Mouse (Mus musculus) frontal cortex, postnatal 36 days (tissue): ENCODE results near the gene Pacsin1.

Experiments
- DNase-seq, 2 experiments: peaks; one replicate each; pipeline ENCODE4 v3.0.0; 2022; ENCODE audit warnings: low spot score in 2 of 2

Pacsin1 gene

DNA sequence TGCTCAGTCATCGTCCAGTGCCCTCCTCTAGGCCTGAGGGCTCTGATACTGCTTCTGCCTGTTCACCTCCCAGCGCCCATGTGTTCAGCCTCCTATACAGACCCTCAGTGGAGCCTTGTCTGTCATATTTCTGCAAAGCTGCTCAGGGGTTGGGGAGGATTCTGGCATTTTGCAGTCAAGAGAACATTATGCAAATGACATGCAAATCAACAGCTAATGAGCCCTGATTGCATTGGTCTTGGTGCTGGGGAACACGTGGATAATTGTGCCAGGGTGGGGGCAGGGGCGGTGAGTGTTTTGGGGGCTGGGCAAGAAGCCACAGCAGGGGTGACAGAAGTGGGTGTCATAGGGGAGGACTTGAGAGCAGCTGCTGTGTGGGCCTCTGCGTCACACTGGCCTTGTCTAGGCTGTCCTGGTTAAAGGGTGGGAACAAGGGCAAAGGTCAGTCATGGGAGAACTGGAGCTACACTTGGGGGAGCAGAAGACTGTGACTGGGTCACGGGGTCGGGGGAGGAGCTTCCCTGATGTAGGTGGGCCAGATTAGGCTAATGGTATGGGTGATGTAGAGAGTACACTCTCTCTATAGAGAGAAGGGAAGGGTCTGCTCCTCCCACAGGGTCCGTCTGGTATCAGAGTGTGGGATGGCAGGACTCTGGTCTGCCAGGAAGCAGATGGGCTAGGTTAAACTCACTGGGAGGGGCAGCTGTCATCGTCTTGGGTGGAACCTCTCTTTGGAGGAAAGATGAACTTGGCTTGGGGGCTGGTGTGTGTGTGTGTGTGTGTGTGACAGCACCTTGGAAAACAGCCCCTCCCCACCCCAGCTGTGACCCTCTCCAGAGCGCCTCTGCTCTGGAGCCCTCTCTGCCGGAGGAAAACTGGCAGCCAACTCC lies 23.9 kb downstream of the Pacsin1 start:
- no peak for DNase-seq

DNA sequence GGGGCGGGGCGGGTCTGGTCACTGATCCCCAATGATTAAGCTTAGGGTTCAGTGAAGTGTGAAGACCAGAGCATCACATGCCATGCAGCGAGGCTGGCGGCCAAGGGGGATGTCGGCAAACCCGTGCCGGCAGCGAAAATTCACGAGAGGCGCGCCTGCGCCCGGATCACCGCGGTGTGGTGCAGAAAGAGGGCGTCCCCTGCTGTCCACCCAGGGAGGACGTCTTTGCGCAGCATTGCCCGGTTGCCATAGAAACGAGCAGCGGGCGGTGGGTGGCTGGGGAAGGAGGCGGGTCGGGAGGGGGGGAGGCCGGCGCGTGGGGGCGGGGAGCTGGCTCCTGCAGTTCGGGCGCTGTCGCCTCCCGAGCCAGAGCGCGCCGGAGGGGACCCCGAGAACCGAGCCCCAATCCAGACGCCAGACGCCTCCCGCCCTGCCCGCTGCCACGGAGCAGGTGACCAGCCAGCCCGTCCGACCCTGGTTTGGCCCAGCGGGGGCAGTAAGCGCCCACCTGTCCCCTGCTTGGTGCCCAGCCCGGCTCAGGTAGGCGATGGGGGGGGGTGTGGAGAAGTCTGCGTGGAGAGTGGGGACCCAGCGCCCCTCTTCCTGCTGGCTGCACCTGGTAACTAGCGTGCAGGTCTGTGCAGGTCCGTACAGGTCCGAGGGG lies 29.7 kb downstream of the Pacsin1 start:
- peak; percentile 82 to 87 for DNase-seq

DNA sequence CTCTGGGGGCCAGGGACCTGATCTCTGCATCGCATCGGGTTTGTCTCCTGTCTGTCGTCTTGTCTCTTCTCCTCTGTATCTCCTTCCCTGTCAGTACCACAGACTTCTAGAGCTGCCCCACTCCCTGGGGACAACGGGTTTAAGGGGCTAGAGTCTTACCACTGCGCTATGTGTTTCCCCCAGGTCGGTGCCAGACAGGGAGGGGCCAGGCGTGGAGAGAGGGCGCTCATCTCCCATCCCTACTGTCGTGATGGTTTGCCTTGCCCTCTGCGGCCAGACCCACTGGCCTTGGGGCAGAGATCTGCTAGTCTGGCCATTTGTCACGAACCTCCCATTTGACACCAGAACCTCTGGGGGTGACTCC lies 30.2 kb downstream of the Pacsin1 start:
- DNase-seq: no peak

DNA sequence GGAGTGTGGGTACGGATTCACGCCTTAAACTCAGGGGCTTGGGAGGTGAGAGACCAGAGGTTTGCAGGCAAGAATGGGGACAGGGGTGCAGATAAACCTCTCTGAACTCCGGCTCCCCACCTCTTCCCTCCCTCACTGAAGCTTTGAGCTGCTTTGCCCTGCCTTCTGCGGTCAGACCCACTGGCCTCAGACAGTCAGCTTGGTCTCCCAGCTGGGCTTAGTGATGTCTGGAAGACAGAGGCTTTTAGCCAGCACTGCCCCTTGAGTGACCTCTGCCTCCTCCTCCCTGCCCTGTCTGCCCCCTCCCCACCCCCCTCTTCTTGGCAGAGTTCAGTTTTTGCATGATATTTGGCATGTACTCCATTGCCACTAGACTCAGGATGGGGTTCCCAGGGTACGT lies 31.1 kb downstream of the Pacsin1 start:
- DNase-seq: no peak

DNA sequence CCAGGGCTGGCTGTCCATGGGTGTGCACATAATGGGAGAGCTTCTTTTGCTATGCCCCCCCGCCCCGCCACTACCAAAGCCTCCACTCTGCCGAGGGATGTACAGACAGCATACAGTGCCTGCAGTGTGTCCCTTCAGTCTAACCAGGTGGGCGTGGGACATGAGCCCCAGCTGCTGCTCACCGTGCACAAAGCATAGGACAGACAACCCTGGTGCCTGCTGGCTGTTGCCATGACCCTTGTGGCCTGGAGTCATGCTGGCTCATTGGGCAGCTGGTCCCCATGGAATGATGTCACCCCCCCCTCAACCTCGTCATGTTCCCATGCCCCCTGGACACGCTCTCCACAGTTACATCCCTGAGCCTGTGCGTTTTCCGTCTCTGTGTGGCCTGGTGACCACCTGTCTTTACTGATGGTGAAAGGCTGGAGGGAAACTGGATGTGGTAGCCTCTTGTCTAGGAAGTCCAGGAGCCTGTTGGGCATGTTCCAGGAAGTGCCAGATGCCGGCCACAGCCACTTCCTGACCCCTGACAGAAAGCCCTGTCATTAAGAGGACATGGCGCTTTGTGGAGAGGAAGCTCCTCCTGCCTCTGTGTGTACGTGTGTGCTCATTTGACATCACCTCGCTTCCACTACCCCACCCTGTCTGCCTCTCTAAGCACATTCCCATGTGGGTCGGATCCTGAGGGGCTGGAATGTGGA lies 35.8 kb downstream of the Pacsin1 start:
- DNase-seq: no peak

DNA sequence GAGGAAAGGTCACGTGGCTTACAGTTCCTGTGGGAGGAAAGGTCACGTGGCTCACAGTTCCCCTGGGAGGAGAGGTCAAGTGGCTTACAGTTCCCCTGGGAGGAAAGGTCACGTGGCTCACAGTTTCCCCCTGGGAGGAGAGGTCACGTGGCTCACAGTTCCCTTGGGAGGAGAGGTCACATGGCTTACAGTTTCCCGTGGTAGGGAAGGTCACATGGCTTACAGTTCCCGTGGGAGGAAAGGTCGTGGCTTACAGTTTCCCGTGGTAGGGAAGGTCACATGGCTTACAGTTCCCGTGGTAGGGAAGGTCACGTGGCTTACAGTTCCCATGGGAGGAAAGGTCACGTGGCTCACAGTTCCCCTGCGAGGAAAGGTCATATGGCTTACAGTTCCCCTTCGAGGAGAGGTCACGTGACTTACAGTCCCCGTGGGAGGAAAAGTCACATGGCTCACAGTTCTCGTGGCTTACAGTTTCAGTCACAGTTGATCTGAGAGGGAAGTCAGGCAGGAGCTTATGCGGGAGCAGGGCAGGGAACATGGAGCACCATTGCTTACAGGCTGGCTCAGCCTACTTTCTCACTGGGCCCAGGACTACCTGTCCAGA lies 44.4 kb downstream of the Pacsin1 start:
- DNase-seq: no peak

DNA sequence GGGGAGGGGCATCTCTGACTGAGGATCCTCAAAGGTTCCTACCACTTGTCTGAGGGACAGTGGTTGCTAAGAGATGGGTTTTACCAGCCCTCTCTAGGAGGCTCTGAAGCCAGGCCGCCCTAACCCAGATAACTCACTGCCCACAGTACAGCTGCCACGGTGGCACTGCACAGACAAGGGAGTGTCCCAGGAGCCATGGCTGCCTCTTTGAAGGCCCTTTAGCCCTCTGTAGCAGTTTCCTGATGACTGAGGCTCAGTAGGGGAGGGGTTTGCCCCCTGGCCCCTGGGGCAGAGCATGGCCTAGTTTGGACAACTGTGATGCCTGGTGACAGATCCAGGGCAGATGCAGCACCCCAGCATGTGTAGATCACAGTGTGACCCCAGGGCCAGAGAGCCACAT lies 45.5 kb downstream of the Pacsin1 start:
- DNase-seq: no peak

DNA sequence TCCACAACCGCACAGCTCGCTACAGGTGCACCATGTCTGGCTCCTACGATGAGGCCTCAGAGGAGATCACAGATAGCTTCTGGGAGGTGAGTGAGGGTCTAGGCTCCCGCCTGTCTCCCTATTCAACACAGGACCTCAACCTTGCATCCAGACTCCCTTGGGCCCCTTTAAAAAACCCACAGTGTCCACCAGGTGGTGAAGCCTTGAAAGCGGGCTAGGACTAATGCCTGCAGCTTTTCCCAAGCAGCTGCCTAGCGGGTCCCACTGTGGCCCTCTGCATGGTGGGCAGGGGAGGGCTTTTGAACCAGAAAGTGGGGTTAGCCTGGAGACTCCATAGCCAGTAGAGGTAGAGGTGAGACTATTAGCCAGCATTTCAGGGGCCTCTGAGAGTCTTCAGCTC lies 46.5 kb downstream of the Pacsin1 start:
- DNase-seq: no peak

DNA sequence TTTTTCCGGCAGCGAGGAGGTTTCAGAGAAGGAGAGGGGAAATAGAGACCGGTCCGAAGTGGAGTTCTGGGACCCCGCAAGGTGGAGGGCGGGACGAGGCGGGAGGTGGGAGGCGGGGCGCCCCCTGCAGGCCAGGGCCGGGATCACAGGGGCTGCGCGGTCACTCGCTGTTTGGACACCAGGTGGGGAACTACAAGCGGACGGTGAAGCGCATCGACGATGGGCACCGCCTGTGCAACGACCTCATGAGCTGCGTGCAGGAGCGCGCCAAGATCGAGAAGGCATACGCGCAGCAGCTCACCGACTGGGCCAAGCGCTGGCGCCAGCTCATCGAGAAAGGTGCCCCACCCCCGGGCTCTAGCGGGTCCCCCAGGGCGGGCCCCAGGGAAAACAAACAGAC lies 47.2 kb downstream of the Pacsin1 start:
- DNase-seq: no peak

DNA sequence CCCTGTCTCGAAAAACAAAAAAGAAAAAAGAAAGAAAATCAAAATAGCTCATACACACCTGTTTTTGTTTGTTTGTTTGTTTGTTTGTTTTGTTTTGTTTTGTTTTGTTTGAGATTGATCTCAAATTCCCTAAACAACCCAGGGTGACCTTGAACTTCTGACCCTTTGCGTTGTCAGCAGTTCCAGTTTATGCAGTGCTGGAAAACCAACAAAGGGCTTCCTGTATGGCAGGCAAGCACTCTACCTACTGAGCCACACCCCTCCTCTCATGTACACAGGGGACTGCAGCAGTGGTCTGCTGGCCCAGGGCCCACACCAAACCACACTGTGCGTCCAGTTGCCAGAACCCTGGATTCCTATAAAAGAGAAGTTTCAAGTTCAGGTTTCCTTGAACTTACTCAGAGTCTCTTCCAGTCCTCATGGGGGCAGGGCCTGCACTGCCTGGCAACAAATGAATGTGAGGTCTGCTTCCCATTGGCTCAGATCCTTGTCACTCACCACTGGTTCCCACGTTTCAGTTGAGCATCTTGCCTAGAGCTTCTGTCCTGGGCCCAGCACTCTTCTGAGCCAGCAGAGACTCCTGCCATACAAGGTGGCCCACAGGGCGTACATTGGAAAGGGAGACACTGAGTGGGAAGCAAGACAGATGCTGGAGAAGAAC lies 48.8 kb downstream of the Pacsin1 start:
- no peak for DNase-seq

DNA sequence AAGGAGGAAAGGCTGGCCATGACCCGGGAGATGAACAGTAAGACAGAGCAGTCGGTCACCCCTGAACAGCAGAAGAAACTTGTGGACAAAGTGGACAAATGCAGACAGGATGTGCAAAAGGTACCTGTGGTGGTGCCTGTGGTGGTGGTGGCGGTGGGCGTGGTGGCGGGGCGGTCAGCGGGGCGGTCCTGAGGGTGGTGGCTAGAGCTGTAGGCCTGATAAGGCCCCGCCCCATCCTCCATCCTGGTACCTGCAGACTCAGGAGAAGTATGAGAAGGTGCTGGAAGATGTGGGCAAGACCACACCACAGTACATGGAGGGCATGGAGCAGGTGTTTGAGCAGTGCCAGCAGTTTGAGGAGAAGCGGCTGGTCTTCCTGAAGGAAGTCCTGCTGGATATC lies 50.4 kb downstream of the Pacsin1 start:
- no peak for DNase-seq

DNA sequence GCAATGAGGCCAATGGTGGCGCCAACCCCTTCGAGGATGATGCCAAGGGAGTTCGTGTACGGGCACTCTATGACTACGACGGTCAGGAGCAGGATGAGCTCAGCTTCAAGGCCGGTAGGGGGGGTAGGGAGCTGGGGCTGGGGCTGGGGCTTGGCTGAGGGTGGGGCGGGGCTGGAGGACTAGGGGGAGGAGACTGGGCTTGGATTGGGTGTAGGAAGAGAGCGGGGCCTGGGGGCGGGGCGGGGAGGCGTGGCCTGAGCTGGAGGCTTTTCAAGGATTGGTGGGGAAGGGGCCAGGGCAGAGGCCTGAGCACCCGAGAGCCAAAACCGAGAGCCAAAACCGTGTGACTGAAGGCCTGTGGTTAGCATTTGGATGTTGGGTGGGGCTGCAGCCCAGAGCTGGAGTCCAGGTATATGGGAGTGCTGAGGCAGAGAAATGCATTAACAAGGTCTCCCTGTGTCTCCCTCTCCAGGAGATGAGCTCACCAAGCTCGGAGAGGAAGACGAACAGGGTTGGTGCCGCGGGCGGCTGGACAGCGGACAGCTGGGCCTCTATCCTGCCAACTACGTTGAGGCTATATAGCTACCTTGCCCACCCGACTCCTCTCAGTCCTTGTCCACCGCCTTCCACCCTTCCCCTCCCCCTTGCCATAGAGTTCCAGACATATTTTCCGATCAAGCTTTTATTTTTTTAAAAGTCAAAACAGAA lies 52.8 kb downstream of the Pacsin1 start:
- no peak for DNase-seq

DNA sequence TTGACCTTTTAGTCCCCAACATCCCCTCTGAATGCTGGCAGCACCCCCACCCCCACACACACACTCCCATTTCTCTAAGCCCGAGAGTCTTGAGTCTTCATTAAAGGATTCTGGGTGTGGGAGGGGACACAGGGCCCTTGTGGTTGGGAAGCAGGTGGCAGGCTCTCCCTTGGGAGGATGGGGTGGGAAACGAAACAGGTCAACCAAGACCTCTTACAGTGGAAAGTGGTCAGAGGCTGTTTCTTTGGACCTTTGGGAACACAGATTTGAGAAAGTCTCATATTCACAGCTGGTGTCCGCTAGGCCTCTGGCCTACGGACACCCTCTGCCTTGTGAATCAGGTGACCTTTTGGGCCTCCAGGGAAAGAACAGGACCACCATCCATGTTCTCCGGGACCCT lies 54.3 kb downstream of the Pacsin1 start:
- no peak for DNase-seq

DNA sequence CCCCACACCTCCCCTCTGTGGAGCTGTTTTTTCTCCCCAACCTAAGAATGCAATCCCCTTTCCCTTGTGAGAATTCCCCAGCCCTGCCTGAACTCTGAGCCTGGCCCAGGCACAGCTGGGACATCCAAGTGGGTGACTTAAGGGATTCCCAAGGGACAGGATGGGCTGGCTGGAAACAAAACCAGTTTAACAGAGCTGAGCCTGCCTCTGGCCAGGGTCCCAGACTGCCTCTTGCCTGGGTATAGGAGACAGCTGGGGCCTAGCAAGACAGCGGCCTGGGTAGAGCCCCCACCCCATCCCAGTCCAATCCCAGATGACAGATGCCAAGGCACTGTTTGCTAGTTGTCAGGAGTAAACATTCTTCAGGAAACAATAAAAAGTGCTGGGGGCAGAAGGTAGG lies 57.5 kb downstream of the Pacsin1 start:
- no peak for DNase-seq

DNA sequence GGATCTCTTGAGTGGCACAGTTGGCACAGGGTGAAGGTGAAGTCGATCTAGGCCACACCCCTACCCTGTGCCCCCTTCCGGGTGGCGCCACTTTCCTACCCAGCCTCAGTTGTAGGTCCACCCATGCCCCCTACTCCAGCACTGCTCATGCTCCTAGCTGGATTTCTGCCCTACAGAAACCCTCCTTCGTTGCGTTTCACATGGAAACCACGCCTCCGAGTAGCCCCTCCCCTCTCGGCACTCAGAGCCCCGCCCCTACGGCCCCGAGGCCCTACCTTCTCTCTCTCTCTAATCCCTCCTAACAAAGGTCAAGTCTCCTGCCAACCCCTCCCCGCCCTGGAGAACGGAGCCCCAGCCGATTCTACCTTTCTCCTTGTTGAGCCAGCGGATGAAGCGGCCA lies 61.5 kb downstream of the Pacsin1 start:
- DNase-seq: no peak

DNA sequence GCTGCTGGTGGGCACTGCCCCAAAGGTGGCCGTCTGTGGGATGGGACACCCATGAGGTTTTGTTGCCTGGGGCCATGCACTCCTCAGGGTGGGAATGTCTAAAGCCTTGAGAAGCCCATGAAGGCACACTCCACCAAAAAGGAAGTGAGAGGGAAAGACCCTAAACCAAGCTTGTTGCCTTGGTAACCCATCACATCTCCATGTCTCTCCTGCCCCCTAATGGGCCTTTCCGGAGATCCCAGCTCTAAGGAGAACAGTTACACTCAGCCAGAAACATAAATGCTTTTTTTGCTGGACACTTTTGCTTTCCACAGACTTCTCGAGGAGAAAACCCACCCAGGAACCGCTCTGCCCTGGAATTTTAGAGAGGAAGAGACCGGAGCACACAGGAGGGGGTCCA lies 62.9 kb downstream of the Pacsin1 start:
- no peak for DNase-seq

DNA sequence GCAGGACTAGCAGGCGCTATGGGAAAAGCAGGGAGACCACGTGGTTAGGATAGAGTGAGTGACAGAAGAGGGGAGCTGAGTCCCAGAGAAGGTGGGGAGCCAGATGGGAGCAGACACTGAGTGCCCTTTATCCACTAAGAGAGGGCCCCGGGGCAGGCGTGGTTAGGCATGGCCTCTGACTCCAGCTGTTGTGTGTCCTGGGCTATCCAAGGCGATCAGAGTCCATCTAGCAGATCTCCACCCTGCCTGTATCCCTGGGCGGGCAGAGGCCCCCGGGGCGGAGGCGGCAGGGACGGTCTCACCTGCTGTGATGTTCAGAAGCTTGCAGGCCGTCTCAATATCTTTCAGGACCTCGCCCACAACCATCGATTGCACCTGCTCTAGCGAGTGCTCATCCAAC lies 64.4 kb downstream of the Pacsin1 start:
- no peak for DNase-seq

DNA sequence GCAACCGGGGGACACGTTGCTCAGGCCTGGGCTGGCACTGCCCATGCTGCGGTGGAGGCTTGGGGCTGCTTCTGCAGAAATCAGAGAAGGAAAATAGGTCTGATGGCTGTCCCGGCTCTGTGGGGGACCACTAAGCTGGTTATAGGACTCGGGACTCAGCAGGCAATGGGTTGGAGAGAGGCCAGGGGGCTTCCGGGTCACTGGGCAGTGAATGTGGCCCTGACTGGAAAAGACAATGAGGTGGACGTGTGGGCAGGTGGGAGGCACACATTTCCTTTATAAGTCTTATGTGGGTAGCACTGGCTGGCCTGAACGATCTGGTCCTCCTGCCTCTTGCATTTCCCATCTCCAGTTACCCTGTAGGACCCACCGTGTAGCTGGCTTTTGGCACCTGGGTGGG lies 65.0 kb downstream of the Pacsin1 start:
- no peak for DNase-seq

DNA sequence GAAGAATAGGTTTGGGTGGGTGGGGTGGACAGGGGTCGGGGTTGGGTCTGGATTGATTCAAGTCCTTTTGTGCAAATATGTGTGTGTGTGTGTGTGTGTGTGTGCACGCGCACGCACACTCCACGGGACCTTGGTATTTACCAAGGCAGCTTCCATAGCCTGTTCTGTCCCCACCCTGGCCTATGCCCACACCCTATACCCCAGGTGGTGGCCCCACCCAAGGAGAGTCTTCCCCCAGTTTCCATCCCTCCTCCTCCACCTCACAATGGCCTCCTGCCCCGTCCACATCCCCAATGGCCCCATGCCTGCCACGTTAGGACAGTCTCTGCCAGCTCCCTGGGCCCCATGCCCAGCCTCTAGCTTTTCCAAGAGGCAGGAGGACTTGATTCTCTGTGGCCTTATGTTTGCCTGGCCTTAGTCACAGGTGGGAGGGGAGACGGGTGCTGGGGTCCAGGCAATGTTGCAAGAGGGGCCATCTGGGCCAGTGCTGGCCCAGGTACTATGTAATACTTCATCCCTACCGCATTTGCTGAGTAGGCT lies 65.9 kb downstream of the Pacsin1 start:
- no peak for DNase-seq

DNA sequence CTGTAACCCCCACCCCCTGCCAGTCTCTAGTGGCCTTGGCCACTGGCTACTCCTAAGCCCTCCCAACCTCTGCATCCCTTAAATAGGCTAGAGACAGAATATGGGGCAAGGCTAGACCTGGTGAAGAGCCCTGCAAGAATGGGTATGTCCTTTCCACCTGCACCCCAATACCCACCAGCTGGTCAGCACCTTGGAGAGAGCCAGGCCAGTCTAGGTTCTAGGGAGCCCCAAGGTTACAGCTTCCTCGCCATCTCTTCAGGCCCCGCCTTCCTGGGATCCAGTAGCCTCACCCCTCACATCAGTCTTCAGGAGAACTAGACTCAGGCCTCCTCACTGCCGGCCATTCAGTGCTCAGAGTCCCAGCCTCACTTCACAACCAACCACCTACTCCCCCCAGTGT lies 69.0 kb downstream of the Pacsin1 start:
- no peak for DNase-seq

DNA sequence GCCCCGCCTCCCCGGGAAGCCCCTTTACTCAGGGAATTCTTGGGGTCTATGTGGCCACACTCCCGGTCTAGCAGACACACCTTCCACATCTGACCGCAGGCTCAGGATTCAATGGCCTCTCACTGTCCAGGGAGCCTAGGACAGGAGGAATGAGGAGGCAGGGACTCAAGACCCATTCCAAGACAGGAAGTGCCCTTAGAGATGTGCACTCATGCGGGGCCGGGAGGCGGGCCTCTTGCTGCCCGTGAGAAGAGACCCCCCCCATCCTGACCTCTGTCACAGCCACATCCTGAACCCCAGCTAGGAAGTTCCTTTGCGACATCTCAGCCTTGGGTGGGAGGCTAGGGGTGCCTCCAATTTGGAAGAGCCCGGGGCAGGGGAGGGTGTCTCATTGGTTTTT lies 69.7 kb downstream of the Pacsin1 start:
- DNase-seq: no peak
